Mouse (Mus musculus) stomach, embryonic 15.5 days (tissue): ENCODE data around the gene Ctns. TPM values are rescaled to one million over a fixed set of nuclear protein-coding genes. Genes with fewer than 3 reads are reported as not detected.
A peak's percentile ranks its signal among the peaks of the same experiment; 100 is the strongest.

ENCODE experiments used
- ATAC-seq: fragments of 200-750 bp; cut with Nextera tagmentation; 2 replicates; pipeline ENCODE4 v1.8.0; 2017; ENCODE audit warnings: low read depth, moderate number of reproducible peaks, moderate TSS enrichment; ENCODE audit not compliant: insufficient read depth, low FRiP score
- H3K27ac ChIP-seq: fragments of 300-500 bp; sonication (generic); 2 replicates; pipeline ENCODE4 v1.5.1; 2015; ENCODE audit warnings: mild to moderate bottlenecking, inconsistent platforms
- H3K27me3 ChIP-seq: fragments of 300-500 bp; sonication (generic); replicated peaks from 2 replicates; pipeline ENCODE4 v1.6.1; 2015; ENCODE audit warnings: inconsistent platforms
- H3K36me3 ChIP-seq: fragments of 300-500 bp; sonication (generic); 2 replicates; pipeline ENCODE4 v1.6.1; 2015; ENCODE audit warnings: inconsistent platforms
- H3K4me1 ChIP-seq: fragments of 300-500 bp; sonication (generic); 2 replicates; pipeline ENCODE4 v1.6.1; 2015; ENCODE audit warnings: inconsistent platforms
- H3K4me2 ChIP-seq: fragments of 300-500 bp; sonication (generic); 2 replicates; pipeline ENCODE4 v1.6.1; 2015; ENCODE audit warnings: mild to moderate bottlenecking, inconsistent platforms
- H3K4me3 ChIP-seq: fragments of 300-500 bp; sonication (generic); replicated peaks from 2 replicates; pipeline ENCODE4 v1.5.1; 2015; ENCODE audit warnings: inconsistent platforms
- H3K9ac ChIP-seq: fragments of 300-500 bp; sonication (generic); 2 replicates; pipeline ENCODE4 v1.6.1; 2015; ENCODE audit warnings: inconsistent platforms
- H3K9me3 ChIP-seq: fragments of 300-500 bp; sonication (generic); 2 replicates; pipeline ENCODE4 v1.6.1; 2016; ENCODE audit warnings: inconsistent platforms
- WGBS: fragments of 180-500 bp; shearing (Covaris S2); methylation state at CpG from one replicate; pipeline ENCODE4 v1.1.7; 2015; 5-methylcytosine and 5-hydroxymethylcytosine counted together
- polyA plus RNA-seq: library from polyadenylated mRNA; unstranded; fragments of >200 nt; fragmentation: Nextera tagmentation; extraction: Ambion mirVana; gene quantifications from 2 replicates; pipeline ENCODE4 v1.2.1, GENCODE M21; 2015

Gene Ctns
- polyA plus RNA-seq, 1 experiment from 2014 or later: 17.0 TPM

GRCm38 (mm10) chr11:73137116-73137515 lies 61.7 kb downstream of the Ctns start:
- no peaks in the 10 kb centered on the region for H3K9me3 ChIP-seq
- H3K4me2 ChIP-seq: peak overlapping the region; percentile 68
- peak overlapping the region; percentile 67; the same call in 1 of the 2 replicates for H3K9ac ChIP-seq
- 0 out of 2 replicates have a peak, but pooled peaks cover 3% of the 10 kb centered on the region for H3K36me3 ChIP-seq
- H3K27ac ChIP-seq: no peak overlapping the region
- whole genome bisulfite sequencing: 18% methylated on average over 11 of the region's 11 CpGs
- no peaks in the 10 kb centered on the region for H3K27me3 ChIP-seq
- no peak for ATAC-seq
- H3K4me1 ChIP-seq: peaks cover 18% of the 10 kb centered on the region; the same call in 1 of the 2 replicates
- H3K4me3 ChIP-seq: peak overlapping the region; percentile 89

DNA sequence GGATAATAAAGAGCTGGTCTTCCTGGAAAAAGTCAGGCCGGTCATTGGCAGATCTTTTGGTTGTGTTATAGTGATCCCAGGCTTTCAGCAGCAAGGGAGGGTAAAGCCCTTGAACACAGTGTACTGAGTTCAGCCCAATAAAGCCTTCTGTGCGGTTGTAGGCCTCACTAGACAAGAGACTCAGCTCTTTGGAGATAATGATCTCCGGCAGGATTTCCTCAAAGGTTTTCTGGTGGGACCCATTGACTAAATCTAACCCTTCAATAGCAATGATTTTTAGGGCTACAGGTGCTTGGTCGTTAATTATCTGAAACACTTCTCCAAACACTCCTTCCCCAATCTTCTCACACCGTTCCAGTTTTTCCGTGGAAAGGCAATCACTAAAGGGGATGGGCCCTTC lies 62.3 kb downstream of the Ctns start:
- H3K4me1 ChIP-seq: peaks cover 18% of the 10 kb centered on the region; the same call in 1 of the 2 replicates
- H3K9ac ChIP-seq: peak overlapping the region; percentile 67; the same call in 1 of the 2 replicates
- H3K27me3 ChIP-seq: no peaks in the 10 kb centered on the region
- peak overlapping the region; percentile 68 for H3K4me2 ChIP-seq
- 61% methylated on average over 6 of the region's 6 CpGs for WGBS
- H3K4me3 ChIP-seq: peak overlapping the region; percentile 89
- H3K36me3 ChIP-seq: 0 out of 2 replicates have a peak, but pooled peaks cover 3% of the 10 kb centered on the region
- ATAC-seq: no peak
- no peaks in the 10 kb centered on the region for H3K9me3 ChIP-seq
- no peak overlapping the region for H3K27ac ChIP-seq

- Histone ChIP-seq H3K4me3 (no peak overlapping the region), H3K27me3 (no peaks in the 10 kb centered on the region), H3K4me2 (peak overlapping the region; percentile 17; the same call in 1 of the 2 replicates), H3K36me3 (0 out of 2 replicates have a peak, but pooled peaks cover 3% of the 10 kb centered on the region), H3K27ac (no peak overlapping the region), H3K9ac (no peak overlapping the region), H3K4me1 (peaks cover 18% of the 10 kb centered on the region; the same call in 1 of the 2 replicates), H3K9me3 (no peaks in the 10 kb centered on the region)
- 84% methylated on average over 5 of the region's 5 CpGs for WGBS
- ATAC-seq: no peak
These were observed 64.6 kb downstream of the Ctns start for GRCm38 (mm10) chr11:73134222-73134621.

Other genes with a start within 250 kb of the Ctns start
- 18.9 and 20.6 TPM in 2 replicates for gene Atp2a3, start 237.9 kb downstream of the Ctns start, polyA plus RNA-seq
- 33.7 and 52.1 TPM in 2 replicates for gene P2rx1, start 199.9 kb downstream of the Ctns start, polyA plus RNA-seq
- gene Camkk1, start 180.0 kb downstream of the Ctns start, polyA plus RNA-seq: 10.6 and 10.9 TPM in 2 replicates
- 10.4 and 12.0 TPM in 2 replicates for gene Ncbp3, start 151.3 kb downstream of the Ctns start, polyA plus RNA-seq
- gene Itgae, start 108.5 kb downstream of the Ctns start, polyA plus RNA-seq: 0.33 and 0.57 TPM in 2 replicates
- 14.4 and 14.6 TPM in 2 replicates for gene Haspin, start 60.7 kb downstream of the Ctns start, polyA plus RNA-seq
- 0.14 and 0.30 TPM in 2 replicates for gene P2rx5, start 38.6 kb downstream of the Ctns start, polyA plus RNA-seq
- 111 and 117 TPM in 2 replicates for gene Emc6, start 22.0 kb downstream of the Ctns start, polyA plus RNA-seq
- 208 and 211 TPM in 2 replicates for gene Tax1bp3, start 22.0 kb downstream of the Ctns start, polyA plus RNA-seq
- 2.8 and 3.6 TPM in 2 replicates for gene Shpk, start 418 bp upstream of the Ctns start, polyA plus RNA-seq
- 0.08 TPM in 1 of 2 replicates, not detected in the other for gene Trpv1, start 35.2 kb upstream of the Ctns start, polyA plus RNA-seq
- 0.12 and 0.22 TPM in 2 replicates for gene Trpv3, start 68.3 kb upstream of the Ctns start, polyA plus RNA-seq
- 2.7 and 3.2 TPM in 2 replicates for gene Aspa, start 130.6 kb upstream of the Ctns start, polyA plus RNA-seq
- gene Gm49340, start 130.7 kb upstream of the Ctns start, polyA plus RNA-seq: not detected in 2 replicates
- gene Spata22, start 130.7 kb upstream of the Ctns start, polyA plus RNA-seq: 0.23 and 0.27 TPM in 2 replicates
- gene Olfr20, start 151.7 kb upstream of the Ctns start, polyA plus RNA-seq: not detected in 2 replicates
- gene Olfr376, start 172.2 kb upstream of the Ctns start, polyA plus RNA-seq: not detected in 2 replicates
- not detected in 2 replicates for gene Olfr1, start 200.6 kb upstream of the Ctns start, polyA plus RNA-seq
- not detected in 2 replicates for gene Olfr378, start 229.4 kb upstream of the Ctns start, polyA plus RNA-seq